Mouse (Mus musculus) cerebellum, adult 18-20 months (tissue): ENCODE measurements at regions not wholly inside any gene's neighbourhood (a gene's known extent, or its start where the extent isn't known, plus 50 kb on each side); places are given as distances from the start of the nearest gene placed in this dataset.

ENCODE experiments used
- DNase-seq, 2 experiments: peaks; one replicate each; pipeline ENCODE4 v3.0.0; 2021

DNA sequence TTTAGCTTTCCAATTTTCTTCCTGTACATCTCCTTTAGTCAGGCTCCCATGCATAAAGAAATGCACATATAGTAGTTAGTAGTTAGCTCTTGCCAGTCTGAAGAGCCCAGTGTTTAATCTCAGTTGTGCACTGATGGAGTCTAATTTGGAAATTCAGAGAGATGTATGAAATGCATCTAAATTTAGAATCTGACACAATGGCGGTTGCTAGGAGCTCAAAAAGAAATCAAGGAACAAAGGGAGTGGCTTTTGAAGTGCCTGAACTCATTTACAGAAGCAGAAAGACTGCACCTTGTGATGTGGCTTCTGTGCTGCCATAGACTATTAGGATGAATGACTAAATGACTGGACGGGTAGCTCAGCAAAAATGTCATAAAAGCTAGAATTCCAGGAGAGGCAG is 916.3 kb downstream of the Rps29 start:
- no peak for DNase-seq

DNA sequence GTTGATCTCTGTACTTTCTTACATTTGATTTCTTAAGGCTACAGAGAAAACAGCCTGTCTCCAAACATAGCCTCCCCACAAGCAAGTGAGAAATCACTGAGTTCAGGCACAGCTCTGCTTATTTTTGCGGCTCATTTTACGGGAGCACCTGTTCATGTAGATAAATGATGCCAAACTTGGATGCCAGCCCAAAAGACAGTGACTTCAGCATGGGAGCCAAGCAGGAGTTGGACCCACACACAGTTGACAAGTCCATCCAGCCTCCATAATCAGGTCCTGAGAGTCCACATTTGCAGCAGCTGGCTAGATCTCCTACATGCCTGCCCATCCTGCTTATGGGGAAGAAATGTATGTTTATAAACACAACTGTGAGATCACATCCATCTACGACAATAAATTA is 927.2 kb downstream of the Rps29 start:
- DNase-seq = peak; percentile 3 to 5

DNA sequence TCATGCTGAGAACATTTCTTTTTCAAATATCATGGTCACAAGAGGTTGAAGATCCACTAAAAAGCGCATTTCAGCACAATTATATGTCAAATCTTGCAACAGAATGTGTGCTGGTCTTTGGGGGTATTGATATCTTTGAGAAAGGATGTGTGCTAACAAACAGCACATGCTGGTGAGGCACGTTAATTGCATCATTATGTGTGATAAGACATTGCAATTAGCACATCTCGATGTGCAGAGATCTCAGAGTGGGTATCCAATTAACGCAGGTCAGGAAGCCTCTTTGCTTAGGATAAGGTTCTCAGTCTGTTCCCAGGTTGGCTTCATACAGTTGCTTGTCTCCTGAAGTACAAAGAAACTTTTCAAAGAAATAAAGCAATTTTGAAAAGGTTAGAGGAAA is 941.9 kb downstream of the Rps29 start:
- DNase-seq = no peak

DNA sequence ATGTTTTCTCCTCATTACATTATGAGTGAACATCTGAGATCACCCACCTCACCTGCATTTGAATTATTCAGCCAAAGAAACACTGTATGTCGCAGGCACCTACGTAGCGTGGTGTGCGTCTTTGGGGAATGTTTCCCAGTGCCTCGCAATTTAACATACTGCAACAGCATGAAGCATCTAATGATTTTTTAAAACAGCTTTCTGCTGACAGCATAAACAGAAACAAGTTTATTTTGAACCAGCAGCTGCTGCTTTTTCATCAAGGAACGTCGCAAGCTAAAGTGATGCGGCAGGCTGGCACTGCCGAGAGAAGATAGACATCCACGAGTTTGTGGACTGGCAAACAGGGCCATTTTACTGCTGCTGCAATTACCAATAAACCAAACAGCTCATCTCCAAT is 950.7 kb downstream of the Rps29 start:
- no peak for DNase-seq

- DNase-seq = no peak
Observed at GRCm38 (mm10) chr12:68183858-68184257, 961.5 kb upstream of the Mdga2 start.

DNA sequence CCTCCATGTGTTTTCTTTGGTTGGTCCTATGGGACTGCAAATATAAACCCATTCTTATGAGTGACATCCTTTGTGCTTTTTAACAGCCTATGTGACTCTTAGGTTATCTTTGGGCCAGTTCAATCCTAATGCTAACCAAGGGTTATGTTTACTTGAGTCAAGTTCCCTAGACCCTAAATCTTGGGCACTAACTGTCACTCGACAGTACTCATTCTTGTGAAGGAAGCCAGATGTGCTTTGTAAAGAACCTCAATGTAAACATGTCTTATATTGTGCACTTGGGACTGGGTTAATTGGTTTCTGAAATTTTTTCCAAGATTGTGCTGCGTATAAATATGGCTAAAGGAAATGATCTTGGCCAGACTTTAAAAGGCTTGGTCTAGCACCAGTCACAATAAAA is 939.0 kb upstream of the Mdga2 start:
- no peak for DNase-seq

- no peak for DNase-seq
Observed at GRCm38 (mm10) chr12:68148066-68148465, 925.7 kb upstream of the Mdga2 start.

GRCm38 (mm10) chr12:68139831-68140230 is 917.5 kb upstream of the Mdga2 start:
- no peak for DNase-seq

DNA sequence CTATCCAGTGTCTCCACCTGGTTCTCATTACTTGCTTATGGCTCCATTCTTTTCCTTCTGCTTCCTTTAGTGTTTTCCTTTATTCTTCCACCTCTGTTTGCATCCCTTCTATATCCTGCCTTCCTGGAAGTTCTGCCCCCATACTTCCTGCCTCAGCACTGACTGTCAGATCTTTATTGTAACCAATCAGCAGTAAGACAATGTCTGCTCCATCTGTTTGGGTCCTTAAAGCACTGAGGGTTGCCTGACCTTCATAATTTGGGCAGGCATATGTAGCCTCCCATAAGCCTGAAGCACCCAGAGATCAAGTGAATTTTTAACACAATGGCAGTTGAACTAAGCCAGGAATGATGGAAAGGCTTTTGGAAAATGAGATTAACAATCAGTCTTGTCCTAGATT is 909.4 kb upstream of the Mdga2 start:
- DNase-seq = no peak

DNA sequence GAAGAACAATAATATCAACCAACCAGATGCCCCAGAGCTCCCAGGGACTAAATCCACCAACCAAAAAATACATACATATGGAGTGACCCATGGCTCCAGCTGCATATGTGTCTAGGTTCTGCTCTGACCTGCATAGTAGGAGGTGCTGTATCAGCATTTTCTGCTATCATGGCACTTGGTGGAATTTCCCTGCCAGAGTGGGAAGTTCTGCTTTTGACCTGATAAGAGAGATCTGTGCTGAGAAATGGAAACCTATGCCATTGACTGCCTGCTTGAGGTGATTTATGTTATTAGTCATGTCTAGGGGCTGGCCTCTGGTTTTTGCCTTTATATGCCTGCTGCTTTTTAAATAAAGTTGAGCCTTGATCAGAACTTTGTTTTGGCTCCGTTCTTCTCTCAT is 893.4 kb upstream of the Mdga2 start:
- no peak for DNase-seq
